Mouse (Mus musculus): Measurements from ENCODE around the gene Ddx52.

Ddx52 gene

GRCm38 (mm10) chr11:83968205-83968575 lies 26.3 kb downstream of the Ddx52 start:
- DNase-seq (ENCODE audit: low read depth), result peak; percentile 33

GRCm38 (mm10) chr11:83969040-83969439 lies 27.2 kb downstream of the Ddx52 start:
- no peak for DNase-seq (ENCODE audit: low read depth)

- DNase-seq (ENCODE audit: low read depth), result no peak
Measured at GRCm38 (mm10) chr11:83974561-83975346, 32.9 kb downstream of the Ddx52 start.

GRCm38 (mm10) chr11:83975488-83975887 lies 33.6 kb downstream of the Ddx52 start:
- DNase-seq (ENCODE audit: low read depth), result peak; percentile 34

GRCm38 (mm10) chr11:83976236-83976977 lies 34.5 kb downstream of the Ddx52 start:
- DNase-seq (ENCODE audit: low read depth), result no peak

- DNase-seq (ENCODE audit: low read depth), result no peak
Measured at GRCm38 (mm10) chr11:83977810-83978209, 35.9 kb downstream of the Ddx52 start.

GRCm38 (mm10) chr11:83979992-83980391 lies 38.1 kb downstream of the Ddx52 start:
- DNase-seq (ENCODE audit: low read depth), result no peak

- DNase-seq (ENCODE audit: low read depth), result no peak
Measured at GRCm38 (mm10) chr11:83981338-83981737, 39.5 kb downstream of the Ddx52 start.

GRCm38 (mm10) chr11:83991701-83992100 lies 49.8 kb downstream of the Ddx52 start:
- DNase-seq (ENCODE audit: low read depth), result no peak

GRCm38 (mm10) chr11:83993428-83993827 lies 51.6 kb downstream of the Ddx52 start:
- no peak for DNase-seq (ENCODE audit: low read depth)

GRCm38 (mm10) chr11:83994481-83994880 lies 52.6 kb downstream of the Ddx52 start:
- no peak for DNase-seq (ENCODE audit: low read depth)

- DNase-seq (ENCODE audit: low read depth), result no peak
Measured at GRCm38 (mm10) chr11:83995535-83995950, 53.7 kb downstream of the Ddx52 start.

- no peak for DNase-seq (ENCODE audit: low read depth)
Measured at GRCm38 (mm10) chr11:83997171-83997868, 55.5 kb downstream of the Ddx52 start.

- DNase-seq (ENCODE audit: low read depth), result no peak
Measured at GRCm38 (mm10) chr11:83998993-83999392, 57.1 kb downstream of the Ddx52 start.

GRCm38 (mm10) chr11:83999411-83999915 lies 57.6 kb downstream of the Ddx52 start:
- DNase-seq (ENCODE audit: low read depth), result no peak

GRCm38 (mm10) chr11:84001257-84001656 lies 59.4 kb downstream of the Ddx52 start:
- peak; percentile 10 for DNase-seq (ENCODE audit: low read depth)

GRCm38 (mm10) chr11:84003986-84004385 lies 62.1 kb downstream of the Ddx52 start:
- DNase-seq (ENCODE audit: low read depth), result no peak

GRCm38 (mm10) chr11:84009001-84009400 lies 67.1 kb downstream of the Ddx52 start:
- DNase-seq (ENCODE audit: low read depth), result no peak

GRCm38 (mm10) chr11:84010411-84010810 lies 68.5 kb downstream of the Ddx52 start:
- no peak for DNase-seq (ENCODE audit: low read depth)

- no peak for DNase-seq (ENCODE audit: low read depth)
Measured at GRCm38 (mm10) chr11:84011050-84011449, 69.2 kb downstream of the Ddx52 start.

GRCm38 (mm10) chr11:84011576-84011975 lies 69.7 kb downstream of the Ddx52 start:
- no peak for DNase-seq (ENCODE audit: low read depth)
